Mouse (Mus musculus) midbrain, postnatal 0 days (tissue): ENCODE measurements around the gene Mfsd9. TPM values are rescaled to one million over a fixed set of nuclear protein-coding genes. Genes with fewer than 3 reads are reported as not detected.
A peak's percentile ranks its signal among the peaks of the same experiment; 100 is the strongest.

Experiments used
- ATAC-seq: fragments of 200-750 bp; cut with Nextera tagmentation; 2 replicates; pipeline ENCODE4 v1.8.0; 2017; ENCODE audit warnings: moderate number of reproducible peaks, mild to moderate bottlenecking, moderate TSS enrichment, moderate library complexity; ENCODE audit not compliant: low FRiP score
- DNase-seq: peaks from one replicate; pipeline ENCODE4 v3.0.0-alpha.2; 2015; ENCODE audit warnings: low spot score
- H3K27ac ChIP-seq: fragments of 300-500 bp; sonication (generic); 2 replicates; pipeline ENCODE4 v1.5.1; 2014; ENCODE audit warnings: low read depth, mild to moderate bottlenecking, low read length, mixed read lengths
- H3K27me3 ChIP-seq: fragments of 300-500 bp; sonication (generic); 2 replicates; pipeline ENCODE4 v1.6.1; 2014; ENCODE audit warnings: low read length, control low read depth, mixed read lengths; ENCODE audit not compliant: insufficient read depth
- H3K36me3 ChIP-seq: fragments of 300-500 bp; sonication (generic); 2 replicates; pipeline ENCODE4 v1.6.1; 2014; ENCODE audit warnings: low read length, control low read depth, mixed read lengths; ENCODE audit not compliant: insufficient read depth
- H3K4me1 ChIP-seq: fragments of 300-500 bp; sonication (generic); 2 replicates; pipeline ENCODE4 v1.6.1; 2014; ENCODE audit warnings: mild to moderate bottlenecking, control low read depth, antibody characterized with exemption, low read length, mixed read lengths; ENCODE audit not compliant: insufficient read depth
- H3K4me2 ChIP-seq: fragments of 300-500 bp; sonication (generic); 2 replicates; pipeline ENCODE4 v1.6.1; 2014; ENCODE audit warnings: low read depth, mild to moderate bottlenecking, low read length, mixed read lengths; ENCODE audit not compliant: poor library complexity, severe bottlenecking
- H3K4me3 ChIP-seq: fragments of 300-500 bp; sonication (generic); 2 replicates; pipeline ENCODE4 v1.5.1; 2014; ENCODE audit warnings: low read depth, mild to moderate bottlenecking, low read length, moderate library complexity
- H3K9ac ChIP-seq: fragments of 300-500 bp; sonication (generic); replicated peaks from 2 replicates; pipeline ENCODE4 v1.6.1; 2014; ENCODE audit warnings: mild to moderate bottlenecking, low read length, moderate library complexity, mixed read lengths; ENCODE audit not compliant: poor library complexity, severe bottlenecking
- H3K9me3 ChIP-seq: fragments of 300-500 bp; sonication (generic); 2 replicates; pipeline ENCODE4 v1.6.1; 2016; ENCODE audit warnings: low read length, control low read depth
- CTCF ChIP-seq: IDR thresholded peaks from 2 replicates; pipeline ENCODE4 v1.5.1; 2016; ENCODE audit warnings: antibody characterized with exemption, mild to moderate bottlenecking
- WGBS: fragments of 180-500 bp; shearing (Covaris S2); extraction: QIAGEN DNeasy Blood & Tissue Kit; methylation state at CpG from one replicate; pipeline ENCODE4 v1.1.7; 2014; 5-methylcytosine and 5-hydroxymethylcytosine counted together
- polyA plus RNA-seq: library from polyadenylated mRNA; unstranded; fragments of >200 nt; fragmentation: Nextera tagmentation; extraction: Ambion mirVana; gene quantifications from 2 replicates; pipeline ENCODE4 v1.2.1, GENCODE M21; 2015
- total RNA-seq: library from RNA; depleted of rRNA; stranded (reverse); fragments of >200 nt; gene quantifications from 2 replicates; pipeline ENCODE4 v1.2.3, GENCODE M21; 2014

Gene Mfsd9
- total and polyA plus RNA-seq, 2 experiments from 2014 or later, result 5.5 to 9.2 TPM

DNA sequence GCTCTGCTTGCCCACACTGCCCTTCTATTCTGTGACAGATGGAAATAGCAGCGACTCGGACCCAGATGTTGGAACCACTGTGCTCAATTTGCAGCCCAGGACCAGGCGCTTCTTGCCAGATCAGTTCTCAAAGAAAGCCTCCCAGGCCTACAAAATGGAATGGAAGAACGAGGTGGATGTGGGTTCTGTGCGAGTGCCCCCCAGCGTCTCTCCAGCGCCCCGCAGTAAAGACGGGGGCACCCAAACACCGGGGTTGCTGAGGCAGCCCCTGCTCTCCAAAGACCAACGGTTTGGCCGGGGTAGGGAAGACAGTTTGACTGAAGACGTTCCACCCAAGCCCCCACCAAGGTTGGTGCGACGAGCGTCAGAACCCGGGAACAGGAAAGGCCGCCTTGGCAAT is 22.9 kb downstream of the Mfsd9 start:
- H3K36me3 ChIP-seq, result no peaks in the 10 kb centered on the region
- no peak for TF ChIP-seq CTCF
- no peak overlapping the region for H3K4me3 ChIP-seq
- no peaks in the 10 kb centered on the region for H3K27me3 ChIP-seq
- WGBS, result 92% methylated on average over 18 of the region's 18 CpGs
- H3K4me2 ChIP-seq, result no peak overlapping the region
- no peak for ATAC-seq
- DNase-seq, result no peak
- H3K9ac ChIP-seq, result no peak overlapping the region
- no peaks in the 10 kb centered on the region for H3K9me3 ChIP-seq
- no peak overlapping the region for H3K27ac ChIP-seq
- no peaks in the 10 kb centered on the region for H3K4me1 ChIP-seq

- 88% methylated on average over 12 of the region's 12 CpGs for WGBS
- ATAC-seq, result no peak
- Histone ChIP-seq H3K9ac (no peak overlapping the region), H3K4me2 (no peak overlapping the region), H3K9me3 (no peaks in the 10 kb centered on the region), H3K36me3 (no peaks in the 10 kb centered on the region), H3K27ac (no peak overlapping the region), H3K4me3 (no peak overlapping the region), H3K4me1 (no peaks in the 10 kb centered on the region), H3K27me3 (no peaks in the 10 kb centered on the region)
- no peak for DNase-seq
- no peak for TF ChIP-seq CTCF
Observed at GRCm38 (mm10) chr1:40765521-40765920, 25.0 kb downstream of the Mfsd9 start.

GRCm38 (mm10) chr1:40764701-40765275 is 25.7 kb downstream of the Mfsd9 start:
- no peak overlapping the region for H3K4me3 ChIP-seq
- H3K27ac ChIP-seq, result no peak overlapping the region
- WGBS, result 94% methylated on average over 15 of the region's 15 CpGs
- H3K4me1 ChIP-seq, result no peaks in the 10 kb centered on the region
- no peaks in the 10 kb centered on the region for H3K36me3 ChIP-seq
- H3K9ac ChIP-seq, result no peak overlapping the region
- ATAC-seq (no peak), DNase-seq (no peak)
- no peak for TF ChIP-seq CTCF
- H3K4me2 ChIP-seq, result no peak overlapping the region
- no peaks in the 10 kb centered on the region for H3K9me3 ChIP-seq
- H3K27me3 ChIP-seq, result no peaks in the 10 kb centered on the region

DNA sequence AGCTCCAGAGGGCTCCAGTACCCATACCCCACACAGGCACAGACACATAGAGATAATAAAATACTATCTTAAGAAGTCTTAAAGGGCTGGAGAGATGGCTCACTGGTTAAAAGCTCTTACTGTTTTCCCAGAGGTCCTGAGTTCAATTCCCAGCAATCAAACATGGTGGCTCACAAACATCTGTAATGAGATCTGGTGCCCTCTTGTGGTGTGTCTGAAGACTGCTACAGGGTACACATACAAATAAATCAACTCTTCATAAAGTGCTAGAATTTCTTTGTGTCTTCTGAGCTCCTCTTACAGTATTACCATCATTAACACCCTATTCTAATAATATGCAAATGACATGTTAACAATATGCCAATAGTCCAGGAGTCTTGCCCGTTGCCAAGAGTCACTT is 26.4 kb downstream of the Mfsd9 start:
- ATAC-seq, result no peak
- WGBS, result 74% methylated on average over 1 of the region's 1 CpGs
- Histone ChIP-seq H3K9me3 (no peaks in the 10 kb centered on the region), H3K36me3 (no peaks in the 10 kb centered on the region), H3K4me2 (no peak overlapping the region), H3K27me3 (no peaks in the 10 kb centered on the region), H3K9ac (no peak overlapping the region), H3K4me1 (no peaks in the 10 kb centered on the region), H3K27ac (no peak overlapping the region), H3K4me3 (no peak overlapping the region)
- DNase-seq, result no peak
- TF ChIP-seq CTCF, result 0 out of 2 replicates have a peak, but pooled peaks have one; percentile 24

- Histone ChIP-seq H3K4me3 (no peak overlapping the region), H3K9me3 (no peaks in the 10 kb centered on the region), H3K4me2 (no peak overlapping the region), H3K27ac (no peak overlapping the region), H3K4me1 (no peaks in the 10 kb centered on the region), H3K9ac (no peak overlapping the region), H3K36me3 (no peaks in the 10 kb centered on the region), H3K27me3 (no peaks in the 10 kb centered on the region)
- DNase-seq, result no peak
- ATAC-seq, result no peak
- WGBS, result 87% methylated on average over 6 of the region's 6 CpGs
- TF ChIP-seq CTCF, result no peak
Observed at GRCm38 (mm10) chr1:40759751-40760445, 30.6 kb downstream of the Mfsd9 start.

DNA sequence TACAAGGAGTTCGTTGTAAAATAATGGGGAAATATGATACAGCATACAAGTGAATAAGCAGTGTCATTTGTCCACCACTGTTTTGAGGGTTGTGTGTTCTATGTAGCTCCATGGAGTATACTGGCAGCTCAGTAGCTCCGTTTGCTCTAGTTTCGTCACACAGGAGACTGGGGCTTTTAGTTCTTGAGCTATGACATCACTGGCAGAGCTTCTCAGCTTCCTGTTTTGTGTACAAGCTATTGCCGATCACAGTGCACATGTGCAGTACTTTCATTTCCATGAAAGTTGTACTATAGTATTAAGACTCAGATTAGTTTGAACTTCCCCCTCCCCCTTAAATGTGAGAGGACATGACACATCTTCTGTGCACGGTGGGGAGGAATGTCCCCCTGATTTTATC is 44.4 kb downstream of the Mfsd9 start:
- H3K9me3 ChIP-seq, result no peaks in the 10 kb centered on the region
- no peaks in the 10 kb centered on the region for H3K27me3 ChIP-seq
- H3K4me1 ChIP-seq, result no peaks in the 10 kb centered on the region
- ATAC-seq (no peak), DNase-seq (no peak)
- no peak overlapping the region for H3K9ac ChIP-seq
- H3K36me3 ChIP-seq, result no peaks in the 10 kb centered on the region
- H3K4me2 ChIP-seq, result no peak overlapping the region
- H3K27ac ChIP-seq, result no peak overlapping the region
- 85% methylated on average over 5 of the region's 5 CpGs for WGBS
- TF ChIP-seq CTCF, result no peak
- H3K4me3 ChIP-seq, result no peak overlapping the region
